Mouse (Mus musculus) thymus, adult 2 months (tissue): ENCODE measurements at regions not wholly inside any gene's neighbourhood (a gene's known extent, or its start where the extent isn't known, plus 50 kb on each side); places are given as distances from the start of the nearest gene placed in this dataset.

Experiments used
- DNase-seq: peaks from one replicate; pipeline ENCODE4 v3.0.0; 2021
- H3K27ac ChIP-seq: fragments of 200-500 bp; 2 replicates; pipeline ENCODE4 v1.5.1; 2012; ENCODE audit warnings: low read length, control low read depth; ENCODE audit not compliant: control insufficient read depth, insufficient read depth
- H3K27me3 ChIP-seq: fragments of 200-500 bp; 2 replicates; pipeline ENCODE4 v1.6.1; 2012; ENCODE audit warnings: mild to moderate bottlenecking, low read length, moderate library complexity, mixed read lengths; ENCODE audit not compliant: control insufficient read depth, insufficient read depth
- H3K36me3 ChIP-seq: fragments of 200-500 bp; 2 replicates; pipeline ENCODE4 v1.6.1; 2012; ENCODE audit warnings: mild to moderate bottlenecking, low read length, moderate library complexity; ENCODE audit not compliant: control insufficient read depth, insufficient read depth
- H3K4me1 ChIP-seq: fragments of 200-500 bp; replicated peaks from 2 replicates; pipeline ENCODE4 v1.6.1; 2012; ENCODE audit warnings: low read length; ENCODE audit not compliant: control insufficient read depth, insufficient read depth
- H3K4me3 ChIP-seq: fragments of 200-500 bp; 2 replicates; pipeline ENCODE4 v1.5.1; 2012; ENCODE audit warnings: mild to moderate bottlenecking, low read length, control low read depth, moderate library complexity; ENCODE audit not compliant: control insufficient read depth, insufficient read depth
- CTCF ChIP-seq: fragments of 200-500 bp; IDR thresholded peaks from 2 replicates; pipeline ENCODE4 v1.5.1; 2012; ENCODE audit warnings: mild to moderate bottlenecking, control low read depth, low read length, moderate library complexity, borderline replicate concordance; ENCODE audit not compliant: control insufficient read depth, poor library complexity, insufficient read depth; ENCODE audit errors: extremely low read depth
- POLR2A ChIP-seq: fragments of 200-500 bp; IDR thresholded peaks from 2 replicates; pipeline ENCODE4 v1.6.1; 2012; ENCODE audit warnings: mild to moderate bottlenecking, low read length, control low read depth, moderate library complexity; ENCODE audit not compliant: control insufficient read depth, poor library complexity, insufficient read depth; ENCODE audit errors: extremely low read depth
- WGBS: fragments of 180-500 bp; shearing (Covaris S2); methylation state at CpG from one replicate; pipeline ENCODE4 v1.1.7; 2018; 5-methylcytosine and 5-hydroxymethylcytosine counted together

GRCm38 (mm10) chrX:93048967-93049754, 237.1 kb upstream of the Arx start:
- Histone ChIP-seq H3K4me1 (no peaks in the 10 kb centered on the region), H3K27me3 (no peaks in the 10 kb centered on the region), H3K27ac (no peak overlapping the region), H3K36me3 (no peaks in the 10 kb centered on the region), H3K4me3 (no peak overlapping the region)
- no peak for DNase-seq
- WGBS = 100% methylated on average over 1 of the region's 1 CpGs
- TF ChIP-seq POLR2A (no peak), CTCF (no peak)

DNA sequence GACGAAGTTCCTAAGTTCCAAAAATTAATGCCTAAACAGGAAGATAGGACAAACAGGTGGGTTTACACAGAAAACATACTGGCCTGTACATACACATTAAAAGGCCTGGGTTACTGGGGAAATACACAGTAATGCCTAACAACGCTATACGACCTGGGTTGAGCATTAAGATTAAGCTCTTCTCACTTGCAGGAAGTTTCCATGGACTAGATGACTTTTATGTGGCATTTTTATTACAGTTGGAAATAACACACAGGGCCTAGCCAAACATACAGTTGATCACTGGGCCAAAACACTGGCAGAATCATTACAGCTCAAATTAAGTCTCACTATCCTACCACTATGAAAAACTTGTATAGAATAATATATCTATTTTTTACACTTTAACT, 236.5 kb upstream of the Arx start:
- H3K4me1 ChIP-seq = no peaks in the 10 kb centered on the region
- 90% methylated on average over 3 of the region's 3 CpGs for WGBS
- no peaks in the 10 kb centered on the region for H3K36me3 ChIP-seq
- H3K27me3 ChIP-seq = no peaks in the 10 kb centered on the region
- no peak for TF ChIP-seq CTCF
- no peak for TF ChIP-seq POLR2A
- H3K4me3 ChIP-seq = no peak overlapping the region
- no peak for DNase-seq
- no peak overlapping the region for H3K27ac ChIP-seq

- TF ChIP-seq POLR2A = no peak
- TF ChIP-seq CTCF = no peak
- DNase-seq = no peak
- Histone ChIP-seq H3K27ac (no peak overlapping the region), H3K36me3 (no peaks in the 10 kb centered on the region), H3K27me3 (no peaks in the 10 kb centered on the region), H3K4me1 (no peaks in the 10 kb centered on the region), H3K4me3 (no peak overlapping the region)
- WGBS = 92% methylated on average over 4 of the region's 4 CpGs
These were observed 226.7 kb upstream of the Arx start for GRCm38 (mm10) chrX:93059533-93059932.

GRCm38 (mm10) chrX:93068884-93069283, 217.4 kb upstream of the Arx start:
- H3K4me3 ChIP-seq = no peak overlapping the region
- DNase-seq = no peak
- H3K36me3 ChIP-seq = no peaks in the 10 kb centered on the region
- 54% methylated on average over 7 of the region's 7 CpGs for WGBS
- no peak overlapping the region for H3K27ac ChIP-seq
- H3K27me3 ChIP-seq = no peaks in the 10 kb centered on the region
- H3K4me1 ChIP-seq = no peaks in the 10 kb centered on the region
- TF ChIP-seq CTCF = no peak
- no peak for TF ChIP-seq POLR2A

GRCm38 (mm10) chrX:93069569-93070289, 216.5 kb upstream of the Arx start:
- H3K4me3 ChIP-seq = no peak overlapping the region
- TF ChIP-seq POLR2A = no peak
- TF ChIP-seq CTCF = no peak
- H3K27me3 ChIP-seq = no peaks in the 10 kb centered on the region
- no peak overlapping the region for H3K27ac ChIP-seq
- 4% methylated on average over 13 of the region's 13 CpGs for WGBS
- no peaks in the 10 kb centered on the region for H3K36me3 ChIP-seq
- no peaks in the 10 kb centered on the region for H3K4me1 ChIP-seq
- DNase-seq = peak; percentile 2

GRCm38 (mm10) chrX:93070290-93070611, 216.0 kb upstream of the Arx start:
- TF ChIP-seq POLR2A = no peak
- TF ChIP-seq CTCF = no peak
- Histone ChIP-seq H3K27me3 (no peaks in the 10 kb centered on the region), H3K27ac (no peak overlapping the region), H3K36me3 (no peaks in the 10 kb centered on the region), H3K4me1 (no peaks in the 10 kb centered on the region), H3K4me3 (no peak overlapping the region)
- no peak for DNase-seq
- 81% methylated on average over 5 of the region's 5 CpGs for WGBS
